ENCODE assay signal across 6 mouse cellular contexts in genomic region chr2:120564548-120565188, GRCm38 (mm10). TPM values are rescaled to one million over a fixed set of nuclear protein-coding genes. Genes with fewer than 3 reads are reported as not detected.
A peak's percentile ranks its signal among the peaks of the same experiment; 100 is the strongest.
DNase-seq lines count a peak whose midpoint lies in the region; ATAC-seq and TF ChIP-seq lines count a peak whose summit lies in the region.
"Not testable (repeated sequence)": the region's sequence is repeated elsewhere in the genome, so short reads cannot be mapped to it uniquely, and the experiment has no call there.

No protein-coding gene starts in this region.

- H3K4me2 ChIP-seq in liver, embryonic 11.5 days = peak overlapping the region; percentile 19; the same call in 1 of the 2 replicates
- H3K4me2 ChIP-seq in liver, embryonic 14.5 days (ENCODE audit: low read depth); liver, postnatal 0 days (ENCODE audit: low read depth, low read length); myocyte (ENCODE audit: low read depth): not testable (repeated sequence)

- peaks cover 15% of the 10 kb centered on the region for H3K4me1 ChIP-seq in liver, embryonic 11.5 days (replicated peaks; ENCODE audit: control insufficient read depth, insufficient read depth, low read length)
- peaks cover 12 to 25% of the 10 kb centered on the region in 2 experiments for H3K4me1 ChIP-seq in liver, embryonic 14.5 days (replicated peaks; ENCODE audit: control insufficient read depth in 2 of 2, insufficient read depth in 2 of 2, low read length in 1 of 2)
- peaks cover 23% of the 10 kb centered on the region for H3K4me1 ChIP-seq in liver, postnatal 0 days (ENCODE audit: insufficient read depth)

- H3K27me3 ChIP-seq in liver, embryonic 11.5 days (replicated peaks; ENCODE audit: control insufficient read depth, insufficient read depth, low read length); liver, embryonic 14.5 days (ENCODE audit: control insufficient read depth, insufficient read depth, low read length); liver, postnatal 0 days (ENCODE audit: insufficient read depth, low read length); myocyte (ENCODE audit: control insufficient read depth, insufficient read depth, insufficient read length): not testable (repeated sequence)

- ATAC-seq in liver, embryonic 11.5 days (replicated peaks; ENCODE audit: low FRiP score); liver, embryonic 14.5 days (ENCODE audit: insufficient read depth); liver, postnatal 0 days: not testable (repeated sequence)

- TF ChIP-seq CTCF in liver, embryonic 14.5 days (IDR thresholded peaks at IDR 0.05; ENCODE audit: low read depth); liver, postnatal 0 days (IDR thresholded peaks at IDR 0.05; ENCODE audit: low read depth): not testable (repeated sequence)

- not testable (repeated sequence) for H3K9me3 ChIP-seq in liver, embryonic 11.5 days (ENCODE audit: control insufficient read depth, low read length); liver, embryonic 14.5 days (ENCODE audit: control insufficient read depth, low read length); liver, postnatal 0 days (ENCODE audit: low read length)

- peaks cover 56% of the 10 kb centered on the region for H3K79me2 ChIP-seq in myocyte (ENCODE audit: control insufficient read depth, insufficient read depth)

- TF ChIP-seq POLR2A in myocyte (IDR thresholded peaks at IDR 0.05; ENCODE audit: insufficient read length, low read depth) = not testable (repeated sequence)

- TF ChIP-seq EP300 in liver, embryonic 14.5 days (IDR thresholded peaks at IDR 0.05; ENCODE audit: low read depth) = peak; percentile 23; the same call in 1 of the 2 replicates
- not testable (repeated sequence) for TF ChIP-seq EP300 in liver, postnatal 0 days (IDR thresholded peaks at IDR 0.05; ENCODE audit: low read depth)

- peak; percentile 20 for DNase-seq in A20 (ENCODE audit: low read depth, low spot score)
- DNase-seq in heart, adult 11 months = peak; percentile 75
- DNase-seq in liver, embryonic 11.5 days (ENCODE audit: low spot score); liver, embryonic 14.5 days (ENCODE audit: low read depth in 3 of 3, low spot score in 3 of 3); liver, postnatal 0 days: not testable (repeated sequence)

- H3ac ChIP-seq in myocyte (ENCODE audit: control insufficient read depth, insufficient read length) = not testable (repeated sequence)

- H3K9ac ChIP-seq in liver, embryonic 11.5 days (ENCODE audit: low read depth, low read length); liver, embryonic 14.5 days (replicated peaks); liver, postnatal 0 days (replicated peaks): not testable (repeated sequence)

- H3K36me3 ChIP-seq in liver, embryonic 11.5 days (ENCODE audit: control insufficient read depth, insufficient read depth, low read length); liver, embryonic 14.5 days (replicated peaks; ENCODE audit: control insufficient read depth, insufficient read depth, low read depth); liver, postnatal 0 days (replicated peaks; ENCODE audit: insufficient read depth, low read length); myocyte (ENCODE audit: control insufficient read depth, insufficient read depth): not testable (repeated sequence)

- 63% methylated on average over 4 of the region's 4 CpGs for WGBS in liver, embryonic 11.5 days
- 16% methylated on average over 4 of the region's 4 CpGs for WGBS in liver, embryonic 14.5 days (ENCODE audit: insufficient replicate concordance)
- 53% methylated on average over 4 of the region's 4 CpGs for WGBS in liver, postnatal 0 days (ENCODE audit: insufficient replicate concordance)

- H3K27ac ChIP-seq in liver, embryonic 11.5 days (ENCODE audit: low read depth, low read length) = peak overlapping the region; percentile 79
- H3K27ac ChIP-seq in liver, embryonic 14.5 days = peak overlapping the region; percentile 30
- peak overlapping the region; percentile 93; the same call in 1 of the 2 replicates for H3K27ac ChIP-seq in liver, postnatal 0 days (ENCODE audit: low read depth)

- H3K4me3 ChIP-seq in liver, embryonic 11.5 days (ENCODE audit: low read depth, low read length); liver, embryonic 14.5 days (ENCODE audit: insufficient read depth in 1 of 2, low read depth in 2 of 2, low read length in 2 of 2); liver, postnatal 0 days (ENCODE audit: low read depth, low read length): not testable (repeated sequence)
- peak overlapping the region; percentile 65 for H3K4me3 ChIP-seq in myocyte

RNA-seq across cellular contexts. Expression of gene Zfp106, which starts 1.0 kb away (rescaled TPM):
- 75.0 and 81.9 TPM in 2 replicates for polyA plus RNA-seq in liver, embryonic 11.5 days (2014; fragmentation: Nextera tagmentation; extraction: Ambion mirVana)
- 10.3 and 13.8 TPM in 2 replicates for polyA plus RNA-seq in liver, embryonic 14.5 days (2012; rRNA removed)
- 19.1 and 19.9 TPM in 2 replicates for polyA plus RNA-seq in liver, embryonic 14.5 days (2014; fragmentation: Nextera tagmentation; extraction: Ambion mirVana)
- 14.9 and 18.8 TPM in 2 replicates for polyA plus RNA-seq in liver, postnatal 0 days (2015; fragmentation: Nextera tagmentation; extraction: Ambion mirVana)
- 94.6 TPM for polyA plus RNA-seq in myocyte (2012; fragmentation: generic; extraction: Trizol)

RNA-seq across cellular contexts. Expression of gene Snap23, which starts 2.8 kb away (rescaled TPM):
- polyA plus RNA-seq in liver, embryonic 11.5 days (2014; fragmentation: Nextera tagmentation; extraction: Ambion mirVana) = 74.2 and 76.5 TPM in 2 replicates
- polyA plus RNA-seq in liver, embryonic 14.5 days (2012; rRNA removed) = 10.7 and 15.6 TPM in 2 replicates
- polyA plus RNA-seq in liver, embryonic 14.5 days (2014; fragmentation: Nextera tagmentation; extraction: Ambion mirVana) = 23.5 and 23.9 TPM in 2 replicates
- polyA plus RNA-seq in liver, postnatal 0 days (2015; fragmentation: Nextera tagmentation; extraction: Ambion mirVana) = 17.2 TPM in 2 replicates
- 15.3 TPM for polyA plus RNA-seq in myocyte (2012; fragmentation: generic; extraction: Trizol)

RNA-seq across cellular contexts. Expression of gene Haus2, which starts 44.5 kb away (rescaled TPM):
- 30.6 and 31.2 TPM in 2 replicates for polyA plus RNA-seq in liver, embryonic 11.5 days (2014; fragmentation: Nextera tagmentation; extraction: Ambion mirVana)
- polyA plus RNA-seq in liver, embryonic 14.5 days (2012; rRNA removed) = 5.8 and 7.4 TPM in 2 replicates
- 11.4 and 11.6 TPM in 2 replicates for polyA plus RNA-seq in liver, embryonic 14.5 days (2014; fragmentation: Nextera tagmentation; extraction: Ambion mirVana)
- 7.9 and 9.0 TPM in 2 replicates for polyA plus RNA-seq in liver, postnatal 0 days (2015; fragmentation: Nextera tagmentation; extraction: Ambion mirVana)
- polyA plus RNA-seq in myocyte (2012; fragmentation: generic; extraction: Trizol) = 4.4 TPM

RNA-seq across cellular contexts. Expression of gene Lrrc57, which starts 44.7 kb away (rescaled TPM):
- polyA plus RNA-seq in liver, embryonic 11.5 days (2014; fragmentation: Nextera tagmentation; extraction: Ambion mirVana) = 17.2 and 24.2 TPM in 2 replicates
- polyA plus RNA-seq in liver, embryonic 14.5 days (2012; rRNA removed) = 5.9 and 7.5 TPM in 2 replicates
- polyA plus RNA-seq in liver, embryonic 14.5 days (2014; fragmentation: Nextera tagmentation; extraction: Ambion mirVana) = 8.6 TPM in 2 replicates
- 9.6 and 10.0 TPM in 2 replicates for polyA plus RNA-seq in liver, postnatal 0 days (2015; fragmentation: Nextera tagmentation; extraction: Ambion mirVana)
- 12.5 TPM for polyA plus RNA-seq in myocyte (2012; fragmentation: generic; extraction: Trizol)

Comparison
In these comparisons a context has a peak if more than half of its experiments do, and no peak if none do; other contexts are left out.
1. H3K27ac ChIP-seq: peak in every context shown above with its lines; median percentile 93 in liver, postnatal 0 days; 79 in liver, embryonic 11.5 days; 30 in liver, embryonic 14.5 days.